Mouse (Mus musculus): ENCODE measurements at regions not wholly inside any gene's neighbourhood (a gene's known extent, or its start where the extent isn't known, plus 50 kb on each side); places are given as distances from the start of the nearest gene placed in this dataset.

DNA sequence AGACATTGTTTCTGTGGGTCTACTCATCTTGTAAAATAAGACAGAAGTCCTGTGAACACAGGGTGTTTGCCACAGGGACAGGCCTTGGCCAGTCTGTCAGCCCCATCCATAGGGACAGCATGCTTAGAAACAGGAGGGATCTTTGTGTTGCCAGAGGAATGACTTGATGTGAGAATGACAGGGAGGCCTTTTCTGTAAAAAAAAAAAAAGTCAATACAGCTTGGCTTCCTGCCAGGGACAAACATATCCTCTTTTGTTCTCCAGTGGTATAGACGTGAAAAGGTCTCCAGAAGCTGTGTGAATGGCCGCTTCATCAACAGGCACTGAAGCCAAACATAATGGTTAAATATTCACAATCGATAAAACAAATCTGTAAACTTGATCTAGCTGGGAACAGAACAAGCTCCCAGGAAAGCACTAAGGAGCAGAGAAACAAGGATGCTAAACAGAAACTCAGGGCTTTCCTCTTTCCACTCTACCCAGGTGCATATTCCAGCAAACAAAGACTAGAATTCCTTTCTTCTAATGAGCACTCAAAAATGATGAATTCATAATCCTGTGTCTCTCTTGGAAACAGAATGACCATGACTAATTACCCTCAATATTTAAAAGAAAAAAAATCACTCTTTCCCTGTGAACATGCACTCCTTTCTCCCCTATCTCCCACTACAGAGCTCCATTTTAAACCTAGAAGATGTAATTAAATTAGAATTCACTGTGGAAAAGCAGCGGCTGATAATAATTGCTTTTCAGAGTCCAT lies 92.2 kb upstream of the Crbn start:
- no peak for TF ChIP-seq POLR2A (IDR thresholded peaks at IDR 0.05; ENCODE audit: borderline replicate concordance, extremely low read depth, insufficient read depth, insufficient read length, poor library complexity, severe bottlenecking)
- no peak for TF ChIP-seq CTCF (IDR thresholded peaks at IDR 0.05; ENCODE audit: borderline replicate concordance, extremely low read depth, insufficient read depth, insufficient read length)

Measured in brain, embryonic 14.5 days (tissue).